8 mouse cellular contexts compared by ENCODE assay signal in genomic region chr9:114844017-114844662, GRCm38 (mm10). TPM values are rescaled to one million over a fixed set of nuclear protein-coding genes. Genes with fewer than 3 reads are reported as not detected.
A peak's percentile ranks its signal among the peaks of the same experiment; 100 is the strongest.
DNase-seq lines count a peak whose midpoint lies in the region; ATAC-seq lines count a peak whose summit lies in the region.

Gene Cmtm8, minus strand, starts transcription at chr9:114844156.

- H3K4me2 ChIP-seq in embryonic facial prominence, embryonic 13.5 days, result peak within 1 kb of the TSS; percentile 95
- peak within 1 kb of the TSS; percentile 96 for H3K4me2 ChIP-seq in heart, embryonic 11.5 days
- peak within 1 kb of the TSS; percentile 94 for H3K4me2 ChIP-seq in kidney, embryonic 14.5 days (replicated peaks; ENCODE audit: low read depth, low read length)
- H3K4me2 ChIP-seq in liver, embryonic 15.5 days, result peak within 1 kb of the TSS; percentile 68
- H3K4me2 ChIP-seq in stomach, embryonic 15.5 days, result peak within 1 kb of the TSS; percentile 98

- peak within 1 kb of the TSS; percentile 70 for H3K9ac ChIP-seq in embryonic facial prominence, embryonic 13.5 days
- peak within 1 kb of the TSS; percentile 75 for H3K9ac ChIP-seq in heart, embryonic 11.5 days (ENCODE audit: low read depth, low read length)
- peak within 1 kb of the TSS; percentile 67 for H3K9ac ChIP-seq in kidney, embryonic 14.5 days (ENCODE audit: low read depth, low read length)
- H3K9ac ChIP-seq in liver, embryonic 15.5 days, result peak within 1 kb of the TSS; percentile 49; the same call in 1 of the 2 replicates
- peak within 1 kb of the TSS; percentile 46 for H3K9ac ChIP-seq in stomach, embryonic 15.5 days

- H3K4me1 ChIP-seq in embryonic facial prominence, embryonic 13.5 days, result peaks cover 11% of the 10 kb centered on the region; the same call in 1 of the 2 replicates
- H3K4me1 ChIP-seq in heart, embryonic 11.5 days (ENCODE audit: control insufficient read depth, insufficient read depth, low read length), result peaks cover 3% of the 10 kb centered on the region; the same call in 1 of the 2 replicates
- no peaks in the 10 kb centered on the region for H3K4me1 ChIP-seq in kidney, embryonic 14.5 days (ENCODE audit: control insufficient read depth, insufficient read depth, low read length)
- H3K4me1 ChIP-seq in liver, embryonic 15.5 days (replicated peaks), result peaks cover 2% of the 10 kb centered on the region; the same call in 1 of the 2 replicates
- 0 out of 2 replicates have a peak, but pooled peaks cover 7% of the 10 kb centered on the region for H3K4me1 ChIP-seq in stomach, embryonic 15.5 days

- H3K27ac ChIP-seq in embryonic facial prominence, embryonic 13.5 days, result no peak within 1 kb of the TSS
- H3K27ac ChIP-seq in heart, embryonic 11.5 days (ENCODE audit: low read depth, low read length), result peak within 1 kb of the TSS; percentile 29; the same call in 1 of the 2 replicates
- peak within 1 kb of the TSS; percentile 76 for H3K27ac ChIP-seq in kidney, embryonic 14.5 days (ENCODE audit: low read depth, low read length)
- peak within 1 kb of the TSS; percentile 75 for H3K27ac ChIP-seq in liver, embryonic 15.5 days (replicated peaks)
- peak within 1 kb of the TSS; percentile 77 for H3K27ac ChIP-seq in stomach, embryonic 15.5 days

- ATAC-seq in embryonic facial prominence, embryonic 13.5 days (ENCODE audit: insufficient number of reproducible peaks, insufficient read depth, low FRiP score, low TSS enrichment, low read depth), result peak; percentile 80
- peak; percentile 78 for ATAC-seq in heart, embryonic 11.5 days (replicated peaks; ENCODE audit: insufficient number of reproducible peaks, low FRiP score, low TSS enrichment)
- peak; percentile 94 for ATAC-seq in kidney, embryonic 14.5 days (ENCODE audit: low FRiP score, low TSS enrichment)
- ATAC-seq in liver, embryonic 15.5 days (ENCODE audit: insufficient read depth), result peak; percentile 86
- peak; percentile 91 for ATAC-seq in stomach, embryonic 15.5 days (ENCODE audit: insufficient read depth, low FRiP score, low read depth)

- H3K4me3 ChIP-seq in embryonic facial prominence, embryonic 13.5 days, result peak within 1 kb of the TSS; percentile 62
- peak within 1 kb of the TSS; percentile 66 for H3K4me3 ChIP-seq in heart, embryonic 11.5 days (ENCODE audit: low read depth, low read length)
- H3K4me3 ChIP-seq in kidney, embryonic 14.5 days (ENCODE audit: low read length), result peak within 1 kb of the TSS; percentile 72
- peak within 1 kb of the TSS; percentile 62 for H3K4me3 ChIP-seq in liver, embryonic 15.5 days (replicated peaks)
- H3K4me3 ChIP-seq in stomach, embryonic 15.5 days (replicated peaks), result peak within 1 kb of the TSS; percentile 63

- DNase-seq in A20 (ENCODE audit: low read depth, low spot score), result peak; percentile 82
- peak; percentile 75 for DNase-seq in adrenal gland, postnatal 14 days
- peak; percentile 18 to 45 for DNase-seq in natural killer cell, adult 2 months (ENCODE audit: low spot score in 2 of 2)

- peaks cover 37% of the 10 kb centered on the region for H3K27me3 ChIP-seq in embryonic facial prominence, embryonic 13.5 days
- no peaks in the 10 kb centered on the region for H3K27me3 ChIP-seq in heart, embryonic 11.5 days (ENCODE audit: control insufficient read depth, insufficient read depth, low read length)
- H3K27me3 ChIP-seq in kidney, embryonic 14.5 days (ENCODE audit: control insufficient read depth, insufficient read depth, low read length), result peaks cover 6% of the 10 kb centered on the region; the same call in 1 of the 2 replicates
- peaks cover 37% of the 10 kb centered on the region for H3K27me3 ChIP-seq in liver, embryonic 15.5 days
- H3K27me3 ChIP-seq in stomach, embryonic 15.5 days (replicated peaks), result no peaks in the 10 kb centered on the region

- no peaks in the 10 kb centered on the region for H3K9me3 ChIP-seq in embryonic facial prominence, embryonic 13.5 days
- H3K9me3 ChIP-seq in heart, embryonic 11.5 days (replicated peaks; ENCODE audit: control insufficient read depth, low read length), result no peaks in the 10 kb centered on the region
- H3K9me3 ChIP-seq in kidney, embryonic 14.5 days (ENCODE audit: control insufficient read depth, low read length), result no peaks in the 10 kb centered on the region
- H3K9me3 ChIP-seq in liver, embryonic 15.5 days (replicated peaks), result no peaks in the 10 kb centered on the region
- no peaks in the 10 kb centered on the region for H3K9me3 ChIP-seq in stomach, embryonic 15.5 days

- WGBS in embryonic facial prominence, embryonic 13.5 days, result under 1% methylated on average over 38 of the region's 43 CpGs
- under 1% methylated on average over 41 of the region's 43 CpGs for WGBS in heart, embryonic 11.5 days (ENCODE audit: insufficient replicate concordance)
- WGBS in kidney, embryonic 14.5 days, result under 1% methylated on average over 38 of the region's 43 CpGs
- under 1% methylated on average over 43 of the region's 43 CpGs for WGBS in liver, embryonic 15.5 days (ENCODE audit: insufficient replicate concordance)
- WGBS in stomach, embryonic 15.5 days, result under 1% methylated on average over 39 of the region's 43 CpGs

- H3K36me3 ChIP-seq in embryonic facial prominence, embryonic 13.5 days, result no peaks in the 10 kb centered on the region
- H3K36me3 ChIP-seq in heart, embryonic 11.5 days (ENCODE audit: control insufficient read depth, insufficient read depth, low read length), result no peaks in the 10 kb centered on the region
- H3K36me3 ChIP-seq in kidney, embryonic 14.5 days (ENCODE audit: control insufficient read depth, insufficient read depth, low read length), result no peaks in the 10 kb centered on the region
- H3K36me3 ChIP-seq in liver, embryonic 15.5 days (replicated peaks), result 0 out of 2 replicates have a peak, but pooled peaks cover 6% of the 10 kb centered on the region
- no peaks in the 10 kb centered on the region for H3K36me3 ChIP-seq in stomach, embryonic 15.5 days

RNA-seq across cellular contexts. Expression of gene Cmtm8, which starts in this region (rescaled TPM):
- total RNA-seq in adrenal gland, postnatal 14 days (2021), result 9.0 and 16.9 TPM in 2 replicates
- polyA plus RNA-seq in embryonic facial prominence, embryonic 13.5 days (2015; fragmentation: Nextera tagmentation; extraction: Ambion mirVana), result 13.2 and 19.2 TPM in 2 replicates
- polyA plus RNA-seq in heart, embryonic 11.5 days (2014; fragmentation: Nextera tagmentation; extraction: Ambion mirVana), result 14.4 and 16.2 TPM in 2 replicates
- polyA plus RNA-seq in kidney, embryonic 14.5 days (2014; fragmentation: Nextera tagmentation; extraction: Ambion mirVana), result 36.0 and 43.0 TPM in 2 replicates
- 37.5 and 47.3 TPM in 2 replicates for polyA plus RNA-seq in liver, embryonic 15.5 days (2015; fragmentation: Nextera tagmentation; extraction: Ambion mirVana)
- 63.7 and 66.1 TPM in 2 replicates for polyA plus RNA-seq in stomach, embryonic 15.5 days (2015; fragmentation: Nextera tagmentation; extraction: Ambion mirVana)

Comparison
In these comparisons a context has a peak if more than half of its experiments do, and no peak if none do; other contexts are left out.
1. DNase-seq: peak in every context shown above with its lines; median percentile 82 in A20; 75 in adrenal gland, postnatal 14 days; 32 in natural killer cell, adult 2 months.